Mouse (Mus musculus) heart, postnatal 0 days (tissue): ENCODE measurements at regions not wholly inside any gene's neighbourhood (a gene's known extent, or its start where the extent isn't known, plus 50 kb on each side); places are given as distances from the start of the nearest gene placed in this dataset.

Source experiments
- ATAC-seq: fragments of 200-750 bp; cut with Nextera tagmentation; 2 replicates; pipeline ENCODE4 v1.8.0; 2017; ENCODE audit warnings: low read depth, moderate number of reproducible peaks, moderate library complexity; ENCODE audit not compliant: insufficient read depth
- DNase-seq: peaks from one replicate; pipeline ENCODE4 v3.0.0-alpha.2; 2016; ENCODE audit warnings: low spot score
- H3K27ac ChIP-seq: fragments of 300-500 bp; sonication (generic); 2 replicates; pipeline ENCODE4 v1.5.1; 2014; ENCODE audit warnings: low read depth, mild to moderate bottlenecking
- H3K27me3 ChIP-seq: fragments of 300-500 bp; sonication (generic); 2 replicates; pipeline ENCODE4 v1.6.1; 2014; ENCODE audit warnings: low read length, mixed read lengths; ENCODE audit not compliant: control insufficient read depth, insufficient read depth
- H3K36me3 ChIP-seq: fragments of 300-500 bp; sonication (generic); replicated peaks from 2 replicates; pipeline ENCODE4 v1.6.1; 2014; ENCODE audit warnings: low read length, mixed read lengths; ENCODE audit not compliant: control insufficient read depth, insufficient read depth
- H3K4me1 ChIP-seq: fragments of 300-500 bp; sonication (generic); 2 replicates; pipeline ENCODE4 v1.6.1; 2014; ENCODE audit warnings: antibody characterized with exemption; ENCODE audit not compliant: control insufficient read depth, insufficient read depth
- H3K4me2 ChIP-seq: fragments of 300-500 bp; sonication (generic); 2 replicates; pipeline ENCODE4 v1.6.1; 2014; ENCODE audit warnings: low read depth, mild to moderate bottlenecking, low read length, moderate library complexity
- H3K4me3 ChIP-seq: fragments of 300-500 bp; sonication (generic); 2 replicates; pipeline ENCODE4 v1.5.1; 2014; ENCODE audit warnings: low read depth, low read length
- H3K9ac ChIP-seq: fragments of 300-500 bp; sonication (generic); replicated peaks from 2 replicates; pipeline ENCODE4 v1.6.1; 2014; ENCODE audit warnings: low read depth, low read length, mixed read lengths
- H3K9me3 ChIP-seq: fragments of 300-500 bp; sonication (generic); replicated peaks from 2 replicates; pipeline ENCODE4 v1.6.1; 2016; ENCODE audit warnings: low read length; ENCODE audit not compliant: control insufficient read depth
- CTCF ChIP-seq: IDR thresholded peaks from 2 replicates; pipeline ENCODE4 v1.5.1; 2016; ENCODE audit warnings: antibody characterized with exemption, control low read depth, low read depth
- EP300 ChIP-seq: IDR thresholded peaks from 2 replicates; pipeline ENCODE4 v1.6.1; 2016; ENCODE audit warnings: antibody characterized with exemption, low read depth
- WGBS: fragments of 180-500 bp; shearing (Covaris S2); extraction: QIAGEN DNeasy Blood & Tissue Kit; methylation state at CpG from one replicate; pipeline ENCODE4 v1.1.7; 2014; 5-methylcytosine and 5-hydroxymethylcytosine counted together

- H3K4me3 ChIP-seq = no peak overlapping the region
- H3K4me2 ChIP-seq = no peak overlapping the region
- DNase-seq (no peak), ATAC-seq (no peak)
- H3K27ac ChIP-seq = no peak overlapping the region
- H3K27me3 ChIP-seq = no peaks in the 10 kb centered on the region
- H3K4me1 ChIP-seq = no peaks in the 10 kb centered on the region
- 67% methylated on average over 6 of the region's 6 CpGs for WGBS
- TF ChIP-seq CTCF = no peak
- TF ChIP-seq EP300 = no peak
- no peak overlapping the region for H3K9ac ChIP-seq
- H3K9me3 ChIP-seq = no peaks in the 10 kb centered on the region
- no peaks in the 10 kb centered on the region for H3K36me3 ChIP-seq
Measured at GRCm38 (mm10) chr14:47839493-47840215, 191.4 kb downstream of the Ktn1 start.

- WGBS = 78% methylated on average over 1 of the region's 1 CpGs
- H3K27me3 ChIP-seq = no peaks in the 10 kb centered on the region
- H3K9ac ChIP-seq = no peak overlapping the region
- H3K36me3 ChIP-seq = no peaks in the 10 kb centered on the region
- H3K4me2 ChIP-seq = no peak overlapping the region
- H3K4me1 ChIP-seq = no peaks in the 10 kb centered on the region
- ATAC-seq (no peak), DNase-seq (no peak)
- TF ChIP-seq CTCF (no peak), EP300 (no peak)
- H3K9me3 ChIP-seq = no peaks in the 10 kb centered on the region
- H3K27ac ChIP-seq = no peak overlapping the region
- H3K4me3 ChIP-seq = no peak overlapping the region
Measured at GRCm38 (mm10) chr14:47844366-47844765, 196.1 kb downstream of the Ktn1 start.

- no peaks in the 10 kb centered on the region for H3K36me3 ChIP-seq
- no peaks in the 10 kb centered on the region for H3K9me3 ChIP-seq
- no peak overlapping the region for H3K4me2 ChIP-seq
- no peak overlapping the region for H3K4me3 ChIP-seq
- no peak for ATAC-seq
- no peaks in the 10 kb centered on the region for H3K27me3 ChIP-seq
- TF ChIP-seq EP300 = no peak
- TF ChIP-seq CTCF = no peak
- 91% methylated on average over 4 of the region's 4 CpGs for WGBS
- H3K4me1 ChIP-seq = no peaks in the 10 kb centered on the region
- H3K9ac ChIP-seq = no peak overlapping the region
- H3K27ac ChIP-seq = no peak overlapping the region
- no peak for DNase-seq
Measured at GRCm38 (mm10) chr14:47848861-47849260, 200.6 kb downstream of the Ktn1 start.

DNA sequence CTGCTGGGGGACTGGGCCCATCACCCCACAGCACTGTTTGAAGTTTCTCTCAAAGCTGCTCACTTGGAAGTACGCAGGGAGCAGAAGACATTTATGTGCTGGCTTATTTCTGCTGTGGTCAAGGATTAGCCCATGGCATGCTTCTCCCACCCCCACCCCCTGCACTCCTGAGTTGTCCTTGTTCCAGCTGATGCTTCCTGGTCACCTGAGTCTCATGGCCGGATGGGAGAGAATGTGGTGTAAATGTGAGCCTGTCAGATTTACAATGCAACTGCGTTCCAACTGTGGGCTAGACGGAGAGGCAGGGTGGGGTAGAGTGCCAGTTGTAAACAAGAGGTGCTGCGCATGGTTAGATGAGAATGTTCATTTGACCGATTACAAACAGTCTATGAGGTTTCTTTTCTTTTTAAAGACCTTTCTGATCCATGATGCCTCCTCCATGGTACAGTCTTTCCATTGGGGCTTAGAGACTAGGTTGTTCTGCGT is 208.1 kb downstream of the Ktn1 start:
- no peaks in the 10 kb centered on the region for H3K36me3 ChIP-seq
- no peak for ATAC-seq
- TF ChIP-seq CTCF (no peak), EP300 (no peak)
- no peak for DNase-seq
- no peak overlapping the region for H3K4me3 ChIP-seq
- no peak overlapping the region for H3K27ac ChIP-seq
- no peaks in the 10 kb centered on the region for H3K4me1 ChIP-seq
- no peak overlapping the region for H3K9ac ChIP-seq
- H3K4me2 ChIP-seq = no peak overlapping the region
- WGBS = 66% methylated on average over 7 of the region's 7 CpGs
- H3K9me3 ChIP-seq = no peaks in the 10 kb centered on the region
- no peaks in the 10 kb centered on the region for H3K27me3 ChIP-seq

- TF ChIP-seq CTCF (no peak), EP300 (no peak)
- no peak overlapping the region for H3K4me2 ChIP-seq
- ATAC-seq (no peak), DNase-seq (no peak)
- no peaks in the 10 kb centered on the region for H3K4me1 ChIP-seq
- WGBS = 65% methylated on average over 4 of the region's 4 CpGs
- H3K9me3 ChIP-seq = no peaks in the 10 kb centered on the region
- no peak overlapping the region for H3K9ac ChIP-seq
- H3K27me3 ChIP-seq = no peaks in the 10 kb centered on the region
- H3K4me3 ChIP-seq = no peak overlapping the region
- no peaks in the 10 kb centered on the region for H3K36me3 ChIP-seq
- H3K27ac ChIP-seq = no peak overlapping the region
Measured at GRCm38 (mm10) chr14:47857271-47857670, 209.0 kb downstream of the Ktn1 start.

GRCm38 (mm10) chr14:47857731-47858556 is 209.7 kb downstream of the Ktn1 start:
- ATAC-seq = no peak
- Histone ChIP-seq H3K4me2 (no peak overlapping the region), H3K4me1 (no peaks in the 10 kb centered on the region), H3K27me3 (no peaks in the 10 kb centered on the region), H3K36me3 (no peaks in the 10 kb centered on the region), H3K27ac (no peak overlapping the region), H3K9me3 (no peaks in the 10 kb centered on the region), H3K9ac (no peak overlapping the region), H3K4me3 (no peak overlapping the region)
- DNase-seq = no peak
- TF ChIP-seq CTCF = no peak
- TF ChIP-seq EP300 = no peak
- 84% methylated on average over 16 of the region's 16 CpGs for WGBS
